Mouse (Mus musculus) ES-Bruce4 (cell line): ENCODE results near the gene Sfxn1. TPM values are rescaled to one million over a fixed set of nuclear protein-coding genes. Genes with fewer than 3 reads are reported as not detected.
A peak's percentile ranks its signal among the peaks of the same experiment; 100 is the strongest.

Experiments
- H3K27ac ChIP-seq: 2 replicates; pipeline ENCODE4 v1.5.1; 2012; ENCODE audit warnings: low read length, inconsistent platforms; ENCODE audit not compliant: insufficient read depth
- H3K27me3 ChIP-seq: 2 replicates; pipeline ENCODE4 v1.6.1; 2012; ENCODE audit warnings: mild to moderate bottlenecking, low read length, inconsistent platforms; ENCODE audit not compliant: control insufficient read depth, poor library complexity, insufficient read depth, severe bottlenecking
- H3K36me3 ChIP-seq: 2 replicates; pipeline ENCODE4 v1.6.1; 2012; ENCODE audit warnings: inconsistent platforms, mild to moderate bottlenecking, low read length, moderate library complexity; ENCODE audit not compliant: control insufficient read depth, poor library complexity, insufficient read depth, severe bottlenecking
- H3K4me1 ChIP-seq: one replicate; pipeline ENCODE4 v1.8.1; 2011; ENCODE audit warnings: low read length; ENCODE audit not compliant: control insufficient read depth, insufficient read depth
- H3K4me3 ChIP-seq: 2 replicates; pipeline ENCODE4 v1.5.1; 2011; ENCODE audit warnings: low read depth, mild to moderate bottlenecking, low read length
- H3K9ac ChIP-seq: 2 replicates; pipeline ENCODE4 v1.6.1; 2012; ENCODE audit warnings: low read depth, mild to moderate bottlenecking, inconsistent platforms; ENCODE audit not compliant: poor library complexity, severe bottlenecking
- H3K9me3 ChIP-seq: replicated peaks from 2 replicates; pipeline ENCODE4 v1.6.1; 2012; ENCODE audit warnings: mild to moderate bottlenecking, low read length, inconsistent platforms; ENCODE audit not compliant: control insufficient read depth, poor library complexity, insufficient read depth, severe bottlenecking
- CTCF ChIP-seq: IDR thresholded peaks from one replicate; pipeline ENCODE4 v1.8.1; 2011; ENCODE audit warnings: low read depth, low read length
- EP300 ChIP-seq: IDR thresholded peaks from 2 replicates; pipeline ENCODE4 v1.6.1; 2011; ENCODE audit warnings: low read depth, low read length; ENCODE audit not compliant: insufficient read depth
- POLR2A ChIP-seq: IDR thresholded peaks from one replicate; pipeline ENCODE4 v1.8.1; 2011; ENCODE audit warnings: low read length; ENCODE audit not compliant: insufficient read depth
- polyA plus RNA-seq: library from polyadenylated mRNA; stranded (reverse); fragments of >200 nt; gene quantifications from 2 replicates; pipeline ENCODE4 v1.2.4, GENCODE M21; 2011; ENCODE audit warnings: low read depth; ENCODE audit not compliant: missing spikeins, insufficient read depth, insufficient read length

Sfxn1 gene
- polyA plus RNA-seq, 1 experiment = 83.0 TPM

DNA sequence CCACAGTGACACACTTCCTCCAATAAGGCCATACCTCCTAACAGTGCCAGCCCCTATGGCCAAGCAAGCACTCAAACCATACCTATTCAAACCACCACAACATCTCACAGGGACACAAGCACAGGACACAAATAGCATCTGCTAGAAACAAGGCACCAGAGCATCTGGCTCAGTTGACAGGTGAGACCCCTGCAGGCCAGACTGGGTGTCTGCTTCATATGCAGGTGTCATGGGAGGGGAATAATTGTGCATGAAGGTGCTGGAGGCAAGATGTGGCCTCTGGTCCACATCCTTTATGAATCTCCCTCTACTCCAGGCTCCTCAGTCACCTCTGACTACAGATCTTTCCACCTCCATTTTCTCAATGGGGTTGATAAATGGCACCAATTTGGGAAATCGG is 80.8 kb downstream of the Sfxn1 start:
- H3K36me3 ChIP-seq = no peaks in the 10 kb centered on the region
- H3K4me1 ChIP-seq = peaks cover 2% of the 10 kb centered on the region
- no peak overlapping the region for H3K9ac ChIP-seq
- no peak overlapping the region for H3K4me3 ChIP-seq
- H3K27me3 ChIP-seq = no peaks in the 10 kb centered on the region; the same call in 1 of the 2 replicates
- no peak overlapping the region for H3K27ac ChIP-seq
- no peaks in the 10 kb centered on the region for H3K9me3 ChIP-seq
- no peak for TF ChIP-seq POLR2A
- TF ChIP-seq CTCF = peak; percentile 59

DNA sequence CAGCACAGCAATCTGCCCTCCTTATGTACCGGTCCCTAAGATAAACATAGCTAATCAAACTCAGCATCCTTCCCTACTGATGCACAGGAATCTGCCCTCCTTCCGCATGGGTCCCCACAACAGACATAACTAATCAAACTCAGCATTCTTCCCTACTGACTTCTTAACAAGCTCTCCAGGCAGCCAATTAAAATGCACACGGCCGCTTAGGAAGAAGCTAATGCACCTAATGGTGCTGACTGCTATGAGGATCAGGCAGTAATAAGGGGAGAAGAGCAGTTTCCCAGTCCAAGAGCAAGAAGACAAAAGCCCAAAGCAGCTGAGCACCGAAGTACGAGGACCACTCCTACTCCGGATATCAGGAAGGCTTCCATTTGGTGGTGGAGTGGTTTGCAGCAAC is 81.2 kb downstream of the Sfxn1 start:
- Histone ChIP-seq H3K9me3 (no peaks in the 10 kb centered on the region), H3K27ac (no peak overlapping the region), H3K36me3 (no peaks in the 10 kb centered on the region), H3K4me1 (peaks cover 2% of the 10 kb centered on the region), H3K27me3 (no peaks in the 10 kb centered on the region; the same call in 1 of the 2 replicates), H3K4me3 (peak overlapping the region; percentile 55), H3K9ac (no peak overlapping the region)
- TF ChIP-seq EP300 = no peak
- no peak for TF ChIP-seq POLR2A
- TF ChIP-seq CTCF = no peak

DNA sequence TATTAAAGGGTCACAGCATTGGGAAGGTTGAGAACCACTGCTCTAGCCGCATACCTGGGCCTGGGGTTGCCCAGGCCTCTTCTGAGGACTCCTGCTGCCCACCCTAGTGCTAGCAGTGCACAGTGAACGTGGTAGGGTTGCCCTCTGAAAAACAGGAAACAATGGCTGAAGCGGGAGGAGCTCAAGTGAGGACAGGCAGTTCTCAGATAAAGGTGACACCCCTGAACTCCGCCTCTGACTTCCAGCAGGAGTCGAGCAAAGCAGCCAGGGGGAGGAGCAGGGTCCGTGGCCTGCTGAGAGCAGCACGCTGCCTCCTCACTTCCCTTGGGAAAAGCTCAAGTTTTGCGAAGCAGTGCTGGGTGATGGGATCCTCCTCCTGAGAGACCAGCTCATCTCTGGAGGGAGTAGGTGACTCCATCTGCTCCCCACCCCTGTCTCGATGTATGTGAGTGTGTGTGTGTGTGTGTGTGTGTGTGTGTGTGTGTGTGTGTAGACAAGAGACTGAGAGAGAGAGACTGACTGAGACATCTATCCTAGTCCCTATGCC is 82.1 kb downstream of the Sfxn1 start:
- Histone ChIP-seq H3K9me3 (no peaks in the 10 kb centered on the region), H3K36me3 (no peaks in the 10 kb centered on the region), H3K4me1 (peaks cover 8% of the 10 kb centered on the region), H3K9ac (no peak overlapping the region), H3K4me3 (no peak overlapping the region), H3K27me3 (no peaks in the 10 kb centered on the region), H3K27ac (no peak overlapping the region)
- TF ChIP-seq POLR2A (no peak), EP300 (0 out of 2 replicates have a peak, but pooled peaks have one; percentile 12)

DNA sequence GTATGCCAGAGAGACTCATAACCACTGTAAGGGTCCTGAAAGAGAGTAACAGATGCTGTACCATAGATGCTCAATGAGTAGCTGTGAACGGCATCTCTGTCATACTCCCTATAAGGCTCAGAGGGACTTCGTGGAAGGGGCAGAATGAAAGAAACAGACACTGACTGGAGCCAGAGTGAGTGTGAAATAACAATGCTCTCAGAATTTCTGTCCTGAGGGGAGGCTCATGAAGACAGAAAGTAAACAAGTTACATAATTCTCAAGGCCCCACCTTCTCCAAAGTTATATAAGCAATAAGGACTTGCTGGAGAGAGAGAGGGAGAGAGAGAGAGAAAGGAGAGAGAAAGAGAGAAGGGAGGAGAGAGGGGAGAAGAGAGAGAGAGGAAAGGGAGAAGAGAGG is 84.2 kb downstream of the Sfxn1 start:
- no peaks in the 10 kb centered on the region for H3K27me3 ChIP-seq
- no peaks in the 10 kb centered on the region for H3K36me3 ChIP-seq
- no peak for TF ChIP-seq CTCF
- no peak overlapping the region for H3K4me3 ChIP-seq
- peaks cover 14% of the 10 kb centered on the region for H3K4me1 ChIP-seq
- H3K9me3 ChIP-seq = no peaks in the 10 kb centered on the region
- H3K27ac ChIP-seq = no peak overlapping the region
- no peak overlapping the region for H3K9ac ChIP-seq

Other genes starting within 250 kb of the Sfxn1 start
- not detected in 2 replicates for gene Drd1, start 16.2 kb upstream of the Sfxn1 start, polyA plus RNA-seq
- gene Hrh2, start 120.3 kb downstream of the Sfxn1 start, polyA plus RNA-seq = not detected in 2 replicates